Mouse (Mus musculus): ENCODE measurements around the gene Ahcyl1. TPM values are rescaled to one million over a fixed set of nuclear protein-coding genes. Genes with fewer than 3 reads are reported as not detected.

Ahcyl1 gene
- polyA plus RNA-seq, 2 experiments = 28.6 to 30.1 TPM

DNA sequence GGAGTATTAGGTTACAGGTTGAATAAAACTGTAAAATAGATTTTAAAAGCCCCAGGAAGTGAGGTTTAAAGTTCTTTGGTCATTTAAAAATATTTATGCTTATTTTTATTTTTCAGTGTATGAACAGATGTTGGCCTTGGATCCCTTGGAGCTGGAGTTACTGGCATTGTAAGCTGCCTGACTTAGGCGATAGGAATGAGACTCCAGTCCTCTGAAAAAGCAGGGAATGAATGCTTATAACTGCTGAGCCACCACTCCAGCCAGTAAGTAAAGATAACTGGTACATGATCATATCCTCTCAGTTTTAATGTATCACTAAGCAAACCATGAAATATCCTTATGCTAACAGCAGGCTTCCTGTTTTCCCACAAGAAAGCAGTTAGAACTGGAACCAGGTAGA is 8.1 kb downstream of the Ahcyl1 start:
- ATAC-seq (ENCODE audit: insufficient read depth) = no peak
- no peak for DNase-seq (ENCODE audit: low read depth in 3 of 3, low spot score in 3 of 3)
- H3K4me3 ChIP-seq (ENCODE audit: insufficient read depth in 1 of 2, low read depth in 2 of 2, low read length in 2 of 2) = no peak overlapping the region
- no peaks in the 10 kb centered on the region for H3K27me3 ChIP-seq (ENCODE audit: control insufficient read depth, insufficient read depth, low read length)
- no peaks in the 10 kb centered on the region for H3K9me3 ChIP-seq (ENCODE audit: control insufficient read depth, low read length)
- no peak overlapping the region for H3K9ac ChIP-seq (replicated peaks)
- TF ChIP-seq CTCF (IDR thresholded peaks at IDR 0.05; ENCODE audit: low read depth) (no peak), EP300 (IDR thresholded peaks at IDR 0.05; ENCODE audit: low read depth) (no peak)
- peaks cover 0 to 4% of the 10 kb centered on the region in 2 experiments; a peak in 3 of 4 replicates for H3K4me1 ChIP-seq (replicated peaks; ENCODE audit: control insufficient read depth in 2 of 2, insufficient read depth in 2 of 2, low read length in 1 of 2)
- H3K27ac ChIP-seq = no peak overlapping the region
- no peaks in the 10 kb centered on the region for H3K36me3 ChIP-seq (replicated peaks; ENCODE audit: control insufficient read depth, insufficient read depth, low read depth)
- 71% methylated on average over 1 of the region's 1 CpGs for WGBS (ENCODE audit: insufficient replicate concordance)
- no peak overlapping the region for H3K4me2 ChIP-seq (ENCODE audit: low read depth)

DNA sequence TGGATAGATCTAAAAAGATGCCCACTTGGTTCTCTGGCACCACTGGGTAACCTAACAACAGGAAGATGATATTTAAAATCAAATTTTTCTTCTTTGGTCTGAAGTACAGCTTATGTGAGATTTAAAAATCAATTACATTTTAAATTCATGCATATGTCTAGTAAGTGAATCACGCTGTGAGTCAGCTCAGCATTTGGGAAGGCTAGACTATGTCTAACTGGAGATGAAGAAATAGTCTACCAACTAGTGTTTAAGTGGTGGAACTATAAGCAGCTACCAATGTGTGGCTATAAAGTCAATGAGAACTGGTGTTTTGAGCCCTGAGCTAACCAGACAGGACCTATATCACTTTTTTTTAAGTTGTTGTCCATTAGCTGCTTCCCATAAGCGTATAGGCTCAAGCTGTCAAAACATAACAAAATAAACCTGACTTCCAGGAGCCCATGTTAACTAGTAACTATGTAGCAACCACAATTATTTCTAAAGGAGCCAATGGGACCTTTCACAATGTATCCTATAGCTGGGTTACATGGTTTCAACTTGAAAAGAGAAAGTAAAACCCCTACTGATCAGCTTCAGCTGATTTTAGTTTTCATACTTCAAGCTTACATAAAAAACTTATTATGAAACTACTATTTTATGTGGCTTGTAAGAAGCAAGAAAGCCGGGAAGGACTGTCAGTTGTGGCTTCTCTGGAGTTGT is 9.9 kb downstream of the Ahcyl1 start:
- H3K9ac ChIP-seq (replicated peaks) = no peak overlapping the region
- DNase-seq (ENCODE audit: low read depth in 3 of 3, low spot score in 3 of 3) = no peak
- ATAC-seq (ENCODE audit: insufficient read depth) = no peak
- H3K9me3 ChIP-seq (ENCODE audit: control insufficient read depth, low read length) = no peaks in the 10 kb centered on the region
- peaks cover 0 to 4% of the 10 kb centered on the region in 2 experiments; a peak in 3 of 4 replicates for H3K4me1 ChIP-seq (replicated peaks; ENCODE audit: control insufficient read depth in 2 of 2, insufficient read depth in 2 of 2, low read length in 1 of 2)
- no peak overlapping the region for H3K4me3 ChIP-seq (ENCODE audit: insufficient read depth in 1 of 2, low read depth in 2 of 2, low read length in 2 of 2)
- H3K36me3 ChIP-seq (replicated peaks; ENCODE audit: control insufficient read depth, insufficient read depth, low read depth) = no peaks in the 10 kb centered on the region
- no peak overlapping the region for H3K4me2 ChIP-seq (ENCODE audit: low read depth)
- WGBS (ENCODE audit: insufficient replicate concordance) = 71% methylated on average over 3 of the region's 3 CpGs
- no peak for TF ChIP-seq EP300 (IDR thresholded peaks at IDR 0.05; ENCODE audit: low read depth)
- no peaks in the 10 kb centered on the region for H3K27me3 ChIP-seq (ENCODE audit: control insufficient read depth, insufficient read depth, low read length)
- H3K27ac ChIP-seq = no peak overlapping the region

DNA sequence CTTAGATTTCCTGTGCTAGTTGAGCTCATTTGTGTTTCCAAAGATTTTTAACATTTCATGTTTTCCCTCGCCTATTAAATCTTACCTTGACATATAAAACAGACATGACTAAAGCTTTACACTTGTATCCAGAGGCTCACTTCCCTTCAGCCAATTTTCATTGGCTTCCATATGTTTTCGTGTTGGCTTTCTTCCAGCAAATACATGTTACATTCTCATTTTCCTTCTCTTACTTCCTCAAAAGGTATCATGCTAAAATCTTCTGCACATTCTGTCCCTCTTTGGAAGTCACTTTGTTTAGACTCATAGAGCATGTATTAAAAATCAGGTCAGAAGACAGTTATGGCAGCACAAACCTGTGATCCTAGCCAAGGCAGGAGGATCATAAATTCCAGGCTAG is 10.7 kb downstream of the Ahcyl1 start:
- Histone ChIP-seq H3K4me3 (ENCODE audit: insufficient read depth in 1 of 2, low read depth in 2 of 2, low read length in 2 of 2) (no peak overlapping the region), H3K9me3 (ENCODE audit: control insufficient read depth, low read length) (no peaks in the 10 kb centered on the region), H3K4me2 (ENCODE audit: low read depth) (no peak overlapping the region), H3K27ac (no peak overlapping the region), H3K36me3 (replicated peaks; ENCODE audit: control insufficient read depth, insufficient read depth, low read depth) (no peaks in the 10 kb centered on the region), H3K27me3 (ENCODE audit: control insufficient read depth, insufficient read depth, low read length) (no peaks in the 10 kb centered on the region), H3K4me1 (replicated peaks; ENCODE audit: control insufficient read depth in 2 of 2, insufficient read depth in 2 of 2, low read length in 1 of 2) (peaks cover 0 to 4% of the 10 kb centered on the region in 2 experiments; a peak in 2 of 4 replicates), H3K9ac (replicated peaks) (no peak overlapping the region)
- TF ChIP-seq CTCF (IDR thresholded peaks at IDR 0.05; ENCODE audit: low read depth) (no peak), EP300 (IDR thresholded peaks at IDR 0.05; ENCODE audit: low read depth) (no peak)
- WGBS (ENCODE audit: insufficient replicate concordance) = 73% methylated on average over 2 of the region's 2 CpGs
- no peak for ATAC-seq (ENCODE audit: insufficient read depth)
- DNase-seq (ENCODE audit: low read depth in 3 of 3, low spot score in 3 of 3) = no peak

DNA sequence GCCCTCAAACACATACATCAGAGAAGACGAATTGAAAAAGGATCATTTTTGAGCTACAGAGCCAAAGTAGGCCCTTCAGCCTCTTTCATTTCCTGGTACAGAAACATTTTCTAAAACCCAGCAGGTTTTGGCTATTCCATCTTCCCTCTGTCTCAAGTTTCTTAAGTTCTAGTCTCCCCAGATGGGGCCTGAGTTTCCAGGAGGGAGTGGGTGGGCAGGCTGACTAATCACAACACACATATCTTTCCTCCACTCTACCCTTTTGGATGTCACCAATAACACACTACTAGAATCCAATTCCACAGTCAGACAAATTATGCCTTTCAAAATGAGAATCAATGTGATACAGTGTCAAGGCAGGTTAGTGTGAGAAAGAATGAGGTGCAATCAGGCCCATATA is 12.8 kb downstream of the Ahcyl1 start:
- no peak for ATAC-seq (ENCODE audit: insufficient read depth)
- Histone ChIP-seq H3K36me3 (replicated peaks; ENCODE audit: control insufficient read depth, insufficient read depth, low read depth) (no peaks in the 10 kb centered on the region), H3K27me3 (ENCODE audit: control insufficient read depth, insufficient read depth, low read length) (no peaks in the 10 kb centered on the region), H3K4me2 (ENCODE audit: low read depth) (no peak overlapping the region), H3K4me3 (ENCODE audit: insufficient read depth in 1 of 2, low read depth in 2 of 2, low read length in 2 of 2) (no peak overlapping the region), H3K9ac (replicated peaks) (no peak overlapping the region), H3K27ac (no peak overlapping the region), H3K9me3 (ENCODE audit: control insufficient read depth, low read length) (no peaks in the 10 kb centered on the region), H3K4me1 (replicated peaks; ENCODE audit: control insufficient read depth in 2 of 2, insufficient read depth in 2 of 2, low read length in 1 of 2) (peaks cover 0 to 4% of the 10 kb centered on the region in 2 experiments; a peak in 1 of 4 replicates)
- TF ChIP-seq CTCF (IDR thresholded peaks at IDR 0.05; ENCODE audit: low read depth) = no peak
- WGBS (ENCODE audit: insufficient replicate concordance) = 61% methylated on average over 1 of the region's 1 CpGs
- DNase-seq (ENCODE audit: low read depth in 3 of 3, low spot score in 3 of 3) = no peak

DNA sequence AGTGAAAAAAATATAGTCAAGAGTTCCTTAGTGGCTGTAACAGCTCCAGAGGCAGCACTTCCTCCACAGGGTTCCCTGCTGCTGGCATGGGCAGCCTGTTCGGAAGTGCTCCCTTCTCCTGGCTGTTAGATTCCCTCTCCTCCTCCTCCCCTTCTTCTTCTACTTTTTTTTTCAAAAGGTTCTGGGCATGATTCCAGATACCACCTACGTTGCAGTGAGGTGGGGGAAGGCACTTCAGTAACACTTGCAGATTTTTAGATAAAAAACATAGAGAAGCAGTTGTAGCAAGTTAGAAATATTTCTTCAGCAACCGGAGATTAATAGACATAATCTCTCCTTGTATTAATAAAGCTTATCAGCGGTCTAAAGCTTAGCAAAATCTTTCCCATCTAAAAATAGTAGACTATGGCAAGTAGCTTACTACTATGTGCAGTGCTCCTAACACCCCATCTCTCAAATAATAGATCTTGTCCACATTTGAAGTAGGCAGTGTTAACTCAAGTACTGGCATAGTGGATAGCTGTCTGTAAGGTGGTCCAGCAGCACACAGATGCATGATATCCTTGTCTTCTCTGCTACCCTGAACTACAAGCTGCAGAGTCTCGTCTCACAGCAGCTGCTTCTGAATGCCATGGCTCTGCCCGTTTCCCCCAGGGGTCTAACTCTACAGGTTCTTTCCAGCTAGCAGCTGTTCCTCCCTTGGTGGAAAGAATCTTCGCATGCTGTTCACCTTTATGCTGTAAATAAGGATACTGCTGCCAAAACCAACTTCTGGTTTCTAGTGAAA is 15.4 kb downstream of the Ahcyl1 start:
- H3K4me2 ChIP-seq (ENCODE audit: low read depth) = no peak overlapping the region
- 0 out of 2 replicates have a peak, but pooled peaks cover 2% of the 10 kb centered on the region for H3K36me3 ChIP-seq (replicated peaks; ENCODE audit: control insufficient read depth, insufficient read depth, low read depth)
- H3K4me1 ChIP-seq (replicated peaks; ENCODE audit: control insufficient read depth in 2 of 2, insufficient read depth in 2 of 2, low read length in 1 of 2) = peaks cover 0 to 4% of the 10 kb centered on the region in 2 experiments; a peak in 1 of 4 replicates
- H3K27me3 ChIP-seq (ENCODE audit: control insufficient read depth, insufficient read depth, low read length) = no peaks in the 10 kb centered on the region
- ATAC-seq (ENCODE audit: insufficient read depth) = no peak
- no peak overlapping the region for H3K27ac ChIP-seq
- WGBS (ENCODE audit: insufficient replicate concordance) = 55% methylated on average over 7 of the region's 7 CpGs
- no peak overlapping the region for H3K4me3 ChIP-seq (ENCODE audit: insufficient read depth in 1 of 2, low read depth in 2 of 2, low read length in 2 of 2)
- H3K9me3 ChIP-seq (ENCODE audit: control insufficient read depth, low read length) = no peaks in the 10 kb centered on the region
- no peak for DNase-seq (ENCODE audit: low read depth in 3 of 3, low spot score in 3 of 3)
- H3K9ac ChIP-seq (replicated peaks) = no peak overlapping the region
- no peak for TF ChIP-seq EP300 (IDR thresholded peaks at IDR 0.05; ENCODE audit: low read depth)
- TF ChIP-seq CTCF (IDR thresholded peaks at IDR 0.05; ENCODE audit: low read depth) = no peak
